Mouse (Mus musculus) kidney, postnatal 14 days (tissue): ENCODE measurements around the gene Mettl22.

Experiments
- DNase-seq: peaks from one replicate; pipeline ENCODE4 v3.0.0; 2022; ENCODE audit warnings: mixed read lengths

Mettl22 gene

DNA sequence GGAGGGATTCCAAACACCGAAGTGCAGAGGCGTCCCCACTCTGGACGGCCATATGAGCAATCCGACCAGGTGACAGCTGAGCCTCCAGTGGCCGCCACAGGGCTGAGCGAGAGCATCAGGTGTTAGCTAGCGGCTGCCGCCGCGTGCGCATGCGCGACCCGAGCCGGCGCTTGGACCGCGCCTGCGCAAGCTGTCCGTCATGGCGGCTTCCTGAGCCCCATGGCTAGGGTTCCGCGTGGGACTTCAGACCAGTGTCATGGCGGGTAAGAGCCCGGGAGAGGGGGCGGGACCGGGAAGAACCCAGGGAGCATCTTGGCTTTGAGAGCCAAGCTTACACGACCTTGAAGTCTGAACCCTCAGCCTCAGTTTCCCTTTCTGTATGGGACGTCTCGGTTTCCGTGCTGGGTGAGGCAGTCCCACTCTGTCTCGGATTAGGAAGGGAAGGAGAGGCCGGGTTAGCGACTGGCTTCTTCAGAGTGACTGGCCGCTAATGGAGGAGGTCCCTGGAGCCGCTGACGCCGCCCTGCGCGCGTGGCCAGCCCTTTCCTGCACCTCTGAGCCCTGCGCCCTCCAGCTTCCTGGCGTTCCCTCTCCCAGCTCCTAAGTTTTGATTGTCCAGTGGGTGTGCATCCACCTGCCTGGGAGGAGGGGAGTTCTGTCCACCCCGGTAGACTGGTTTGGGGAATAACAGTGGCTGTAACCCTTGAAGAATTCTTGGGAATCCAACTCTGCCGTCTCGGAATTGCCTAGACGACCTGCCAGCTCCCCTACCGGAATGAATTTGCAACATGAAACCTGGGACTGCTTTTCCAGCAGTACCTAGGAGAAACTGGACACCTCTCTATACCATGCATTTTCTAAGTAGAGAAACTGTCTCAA is at the start of gene Mettl22:
Gene Mettl22, plus strand, starts transcription at position 186 of the 879 bp plus-strand sequence.
- DNase-seq: peak; percentile 95

DNA sequence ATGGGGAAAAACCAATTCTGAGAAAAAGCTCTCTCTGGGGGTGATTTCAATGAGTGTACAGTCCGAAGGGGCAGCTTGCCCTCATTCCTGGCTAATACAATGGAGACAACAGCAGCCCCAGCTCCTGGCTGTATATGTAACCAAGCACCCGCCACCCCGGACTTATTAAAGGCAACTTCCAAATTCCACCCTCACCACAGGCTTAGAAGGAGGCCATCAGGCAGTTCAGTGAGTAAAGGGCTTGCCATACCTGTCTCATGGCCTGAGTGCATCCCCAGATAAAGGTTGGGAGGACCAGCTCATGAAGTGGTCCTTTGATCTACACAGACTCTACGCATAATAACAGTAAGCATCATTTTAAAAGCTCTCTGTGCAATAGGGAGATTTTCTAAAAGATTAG is 49.7 kb upstream of the Mettl22 start:
- DNase-seq: no peak

DNA sequence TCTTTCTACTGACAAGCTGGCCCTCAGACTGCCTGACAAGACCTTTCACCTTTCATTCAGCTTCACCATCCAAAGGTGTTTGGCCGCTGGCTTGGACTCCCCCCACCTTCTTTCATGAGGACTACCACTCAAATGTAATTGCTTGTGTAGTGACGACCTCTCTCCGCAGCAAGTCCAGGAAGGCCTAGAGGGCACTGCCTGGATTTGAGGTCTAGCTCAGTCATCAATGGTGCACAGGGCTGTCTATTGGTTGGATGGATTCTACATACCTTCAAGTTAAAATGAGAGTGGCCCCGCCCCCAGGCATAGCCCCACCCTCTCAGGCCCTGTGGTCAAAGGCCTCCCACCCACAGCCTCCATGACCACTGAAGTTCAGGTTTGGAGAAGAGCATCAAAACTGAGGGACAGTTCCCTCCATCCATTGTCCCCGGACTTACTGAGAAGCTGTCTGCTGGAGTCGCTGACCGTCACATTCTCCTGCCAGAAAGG is 46.9 kb upstream of the Mettl22 start:
- DNase-seq: no peak

DNA sequence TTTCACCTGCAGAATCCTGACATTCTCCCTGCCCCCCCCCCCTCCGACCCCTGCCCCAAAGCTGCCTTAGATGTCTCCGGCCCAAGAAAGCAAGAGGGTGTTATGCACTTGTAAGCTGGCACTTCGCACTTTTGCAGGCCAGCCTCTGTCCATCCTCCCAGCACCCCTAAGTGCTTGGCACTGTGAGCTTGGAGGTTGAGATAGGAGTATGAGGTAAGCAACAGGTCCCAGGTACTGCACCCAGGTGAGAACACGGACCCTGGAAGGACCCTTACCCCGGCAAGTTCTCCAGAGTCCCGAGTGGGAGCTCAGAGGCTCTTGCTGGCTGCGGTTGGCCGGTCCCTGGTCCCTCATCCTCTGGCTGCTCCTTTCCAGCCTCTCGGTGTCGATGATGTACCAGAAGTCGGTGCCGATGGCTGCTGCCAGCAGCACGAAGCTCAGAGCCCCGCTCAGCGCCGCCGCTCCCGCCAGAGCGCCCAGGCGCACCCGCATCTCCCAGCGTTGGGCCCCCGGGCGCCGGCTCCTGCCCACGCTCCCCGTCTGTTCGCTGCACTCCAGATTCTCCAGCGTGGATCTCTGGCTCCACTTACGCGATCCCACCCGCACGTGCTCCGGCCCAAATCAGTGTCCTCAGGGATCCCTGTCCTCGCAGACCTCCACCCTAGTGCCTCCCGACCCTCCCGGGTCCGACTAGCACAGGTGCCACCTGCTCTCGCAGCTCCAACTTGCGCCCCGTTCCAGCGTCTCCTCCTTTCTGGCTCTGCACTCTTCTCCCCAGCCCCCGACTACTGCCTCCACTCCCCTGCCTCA is 46.2 kb upstream of the Mettl22 start:
- DNase-seq: no peak

DNA sequence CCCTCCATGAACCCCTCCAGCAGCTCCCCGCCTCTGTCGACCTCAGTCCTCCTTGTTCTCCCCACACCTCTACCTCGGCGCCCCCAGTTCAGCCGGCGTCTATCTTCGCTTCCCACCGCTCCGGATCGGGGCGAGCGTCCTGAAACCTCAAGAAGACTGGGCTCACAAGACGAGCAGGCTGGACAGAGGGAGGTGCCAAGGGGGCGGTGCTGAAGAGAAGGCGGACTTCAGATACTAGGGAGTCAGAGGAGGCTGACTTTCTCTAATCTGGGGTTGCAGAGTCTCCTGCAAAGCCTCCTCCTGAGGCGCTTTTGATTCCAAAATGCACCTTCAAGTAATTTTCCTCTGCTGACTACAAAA is 45.6 kb upstream of the Mettl22 start, which contains the start of gene Tmem114:
Gene Tmem114, minus strand, starts transcription at position 166 of the 360 bp plus-strand sequence.
- DNase-seq: peak; percentile 29

DNA sequence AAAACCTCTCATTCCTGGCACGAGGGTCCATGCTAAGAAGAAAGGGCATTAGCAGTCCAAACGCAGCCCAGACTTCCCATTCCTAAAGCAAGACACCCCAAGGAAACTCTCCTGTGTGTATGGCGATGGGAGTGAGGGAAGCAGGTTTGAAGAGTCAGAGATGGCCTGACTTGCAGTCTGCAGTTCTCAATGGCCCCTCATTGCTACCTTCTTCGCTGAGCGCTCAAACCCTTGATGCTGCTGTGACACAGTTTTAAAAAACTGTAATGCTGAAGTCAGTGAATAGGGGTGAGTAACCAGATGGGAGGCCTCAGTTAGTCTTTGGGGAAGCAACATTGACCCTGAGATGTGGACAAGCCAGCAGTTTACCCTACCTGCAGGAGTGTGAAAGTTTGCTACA is 44.9 kb upstream of the Mettl22 start:
- no peak for DNase-seq

DNA sequence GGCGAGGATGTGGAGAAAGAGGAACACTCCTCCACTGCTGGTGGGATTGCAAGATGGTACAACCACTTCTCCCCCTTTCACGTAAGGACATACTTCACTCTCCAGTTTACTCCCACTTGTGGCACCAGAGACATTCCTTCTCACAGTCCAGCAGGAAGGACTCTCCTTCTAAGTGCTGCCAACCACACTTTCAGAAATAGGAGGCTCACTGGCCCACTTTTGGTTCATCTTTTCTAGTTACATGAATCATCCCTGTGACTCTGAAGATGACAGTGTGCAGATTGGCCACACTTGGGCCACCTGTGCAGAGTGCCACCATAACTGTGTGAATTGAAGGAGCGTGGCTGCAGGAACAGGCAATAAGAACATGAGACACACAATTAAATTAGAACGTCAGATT is 41.1 kb upstream of the Mettl22 start:
- DNase-seq: no peak

DNA sequence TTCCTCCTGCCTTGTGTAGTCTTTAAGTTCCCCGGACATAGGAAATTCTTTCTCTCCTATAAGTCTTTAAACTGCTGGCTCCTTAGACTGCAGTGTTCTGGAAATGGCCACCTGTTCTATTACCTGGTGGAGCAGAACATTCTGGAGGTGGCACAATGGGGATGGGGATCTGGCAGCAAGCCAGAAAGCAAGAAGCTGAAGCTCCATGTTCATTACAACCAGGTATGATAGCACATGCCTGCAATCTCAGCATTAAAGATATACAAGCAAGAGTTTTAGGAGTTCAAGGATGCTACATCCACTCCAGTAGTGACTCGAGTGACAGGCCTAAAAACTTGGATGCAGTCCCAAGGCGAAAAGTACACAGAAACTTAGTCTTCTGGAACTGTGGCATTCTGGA is 38.0 kb upstream of the Mettl22 start:
- DNase-seq: no peak

DNA sequence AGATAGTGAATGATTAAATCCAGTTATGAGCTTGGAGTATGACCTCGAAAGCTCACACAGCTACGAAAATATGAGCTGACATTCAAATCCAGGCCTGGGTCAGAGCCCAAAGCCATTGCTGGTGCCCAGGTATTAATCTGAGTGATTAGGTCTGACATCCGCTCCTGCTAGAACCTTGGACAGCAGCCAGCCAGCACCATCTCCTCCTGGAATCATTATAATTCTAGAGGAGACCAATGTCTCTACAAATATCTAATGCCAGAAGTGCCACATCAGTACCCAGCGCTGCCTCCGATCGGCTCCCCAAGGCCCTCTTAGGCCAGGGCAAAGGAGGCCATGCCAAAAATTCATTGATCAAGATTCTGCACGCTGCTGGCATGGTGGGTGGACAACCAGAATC is 25.7 kb upstream of the Mettl22 start:
- no peak for DNase-seq

DNA sequence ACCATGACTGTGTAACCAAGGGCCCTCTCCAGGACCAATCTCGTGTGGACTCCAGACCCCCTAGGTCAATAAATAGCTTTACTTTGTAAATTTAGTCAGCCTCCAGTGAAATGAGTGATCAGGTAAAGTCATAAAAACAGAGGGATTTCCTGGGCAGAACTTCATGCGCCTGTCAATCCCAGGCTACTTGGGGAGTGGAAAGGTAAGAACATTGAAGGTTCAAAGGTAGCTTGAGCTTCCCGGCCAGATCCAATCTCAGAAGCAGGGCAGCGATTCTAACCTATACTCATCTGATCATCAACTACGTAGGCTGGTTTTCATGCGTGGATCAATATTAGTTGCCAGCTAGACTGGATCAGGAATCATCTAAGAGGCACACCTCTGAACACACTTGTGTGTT is 24.3 kb upstream of the Mettl22 start:
- no peak for DNase-seq

DNA sequence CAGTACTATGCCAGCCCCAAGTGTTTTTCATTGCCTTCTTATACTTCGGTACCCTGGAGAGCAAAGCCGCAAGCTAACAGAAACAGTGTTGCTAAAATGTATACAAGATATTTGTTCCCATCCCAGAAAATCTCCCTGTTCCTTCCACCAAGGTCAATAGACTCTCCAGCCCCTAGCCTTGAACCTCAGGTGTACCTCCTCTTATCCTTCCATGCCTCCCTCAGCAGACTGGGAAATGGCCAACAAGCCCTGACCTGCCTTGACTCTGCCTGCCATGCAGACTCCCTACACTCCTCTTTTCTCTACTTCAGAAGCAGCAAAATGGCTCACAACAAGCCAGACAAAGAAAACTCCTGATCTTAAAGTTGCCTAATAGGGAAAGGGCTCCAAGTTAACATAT is 17.3 kb upstream of the Mettl22 start:
- no peak for DNase-seq

DNA sequence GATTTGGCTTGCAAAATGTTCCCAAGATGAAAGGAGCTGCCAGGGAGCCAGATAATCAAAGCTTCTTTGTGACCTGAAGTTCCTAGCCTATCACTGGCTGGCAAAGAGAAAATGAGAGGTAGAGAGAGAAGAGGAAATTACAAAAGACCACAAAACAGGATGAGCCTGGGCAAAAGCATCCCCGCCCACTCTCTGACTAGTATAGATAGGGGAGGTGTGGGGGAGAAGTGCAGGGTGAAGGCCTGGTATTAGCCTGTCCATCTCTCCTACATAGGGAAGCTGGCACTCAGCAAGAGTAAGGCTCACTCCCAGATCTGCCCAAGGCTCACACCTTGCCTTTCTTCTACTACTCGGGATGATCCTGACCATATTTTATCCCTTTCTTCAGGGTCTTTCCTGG is 15.4 kb upstream of the Mettl22 start:
- no peak for DNase-seq

DNA sequence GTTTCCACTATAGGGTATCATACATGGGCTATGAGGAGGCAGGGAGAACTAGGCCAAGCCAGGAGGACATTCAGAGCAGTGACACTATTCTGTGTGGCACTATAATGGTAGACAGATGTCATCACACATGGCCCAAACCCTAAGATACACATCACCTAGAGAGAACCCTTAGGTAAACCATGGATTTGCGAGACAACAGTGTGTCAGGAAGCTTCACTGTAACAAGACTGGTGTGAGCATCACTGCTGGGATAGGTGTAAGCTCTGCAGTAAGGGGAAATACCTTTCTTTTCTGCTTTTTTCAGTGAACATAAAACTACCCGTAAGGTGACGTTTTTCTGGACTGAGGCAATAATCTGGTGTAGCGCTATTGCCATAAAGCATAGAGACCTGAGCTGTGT is 12.2 kb upstream of the Mettl22 start:
- no peak for DNase-seq

DNA sequence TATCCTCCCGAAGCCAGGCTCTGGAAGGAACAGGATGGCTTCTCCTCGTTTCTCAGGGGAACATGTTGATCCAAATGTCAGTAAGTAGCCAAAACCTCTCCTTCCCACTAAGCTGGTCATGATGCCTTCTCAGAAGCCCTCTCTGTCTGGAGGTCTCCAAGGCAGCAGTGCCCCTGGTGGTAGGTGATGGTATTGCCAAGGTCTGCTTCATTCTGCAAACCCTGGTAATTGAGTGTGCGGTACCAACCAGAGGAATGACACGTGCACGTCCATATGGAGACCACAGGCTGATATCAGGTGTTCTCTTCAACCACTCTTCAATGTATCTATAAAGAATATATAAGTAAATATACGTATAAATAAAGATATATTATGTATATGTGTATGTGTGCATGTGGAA is 11.5 kb upstream of the Mettl22 start:
- DNase-seq: peak; percentile 46

DNA sequence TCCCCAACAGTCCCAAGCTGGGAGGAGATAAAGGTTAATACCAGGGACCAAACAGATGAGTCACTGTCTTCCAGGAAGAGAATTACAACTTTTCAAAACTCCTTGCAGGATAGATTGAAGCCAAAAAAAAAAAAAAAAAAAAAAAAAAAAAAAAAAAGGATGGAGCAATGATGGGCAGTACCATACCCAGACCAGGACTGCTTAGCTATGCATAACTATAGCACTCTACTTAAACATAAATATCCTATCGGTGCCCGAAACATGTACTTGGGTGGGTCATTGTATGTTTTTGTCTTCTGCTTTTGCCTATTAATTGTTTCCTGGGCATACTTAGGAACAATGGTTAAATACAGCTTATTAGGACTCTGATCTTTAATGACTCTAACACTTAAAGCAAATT is 456 bp upstream of the Mettl22 start:
- no peak for DNase-seq

DNA sequence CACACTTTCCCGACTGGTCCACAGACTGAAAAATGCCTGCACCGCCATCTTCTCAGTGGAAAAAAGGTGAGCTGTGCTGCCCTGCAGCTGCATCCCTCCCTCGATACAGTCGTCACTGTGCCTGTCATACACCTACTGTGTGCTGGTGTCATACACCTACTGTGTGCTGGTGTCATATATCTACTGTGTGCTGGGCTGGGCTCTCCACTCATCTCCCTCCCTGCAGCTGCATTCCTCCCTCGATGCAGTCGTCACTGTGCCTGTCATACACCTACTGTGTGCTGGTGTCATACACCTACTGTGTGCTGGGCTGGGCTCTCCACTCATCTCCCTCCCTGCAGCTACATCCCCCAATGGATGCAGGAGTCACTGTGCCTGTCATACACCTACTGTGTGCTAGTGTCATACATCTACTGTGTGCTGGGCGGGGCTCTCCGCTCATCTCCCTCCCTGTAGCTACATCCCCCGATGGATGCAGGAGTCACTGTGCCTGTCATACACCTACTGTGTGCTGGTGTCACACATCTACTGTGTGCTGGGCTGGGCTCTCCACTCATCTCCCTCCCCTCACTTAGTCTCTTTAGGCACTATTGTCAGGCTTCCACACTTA is 16.9 kb downstream of the Mettl22 start:
- DNase-seq: no peak

DNA sequence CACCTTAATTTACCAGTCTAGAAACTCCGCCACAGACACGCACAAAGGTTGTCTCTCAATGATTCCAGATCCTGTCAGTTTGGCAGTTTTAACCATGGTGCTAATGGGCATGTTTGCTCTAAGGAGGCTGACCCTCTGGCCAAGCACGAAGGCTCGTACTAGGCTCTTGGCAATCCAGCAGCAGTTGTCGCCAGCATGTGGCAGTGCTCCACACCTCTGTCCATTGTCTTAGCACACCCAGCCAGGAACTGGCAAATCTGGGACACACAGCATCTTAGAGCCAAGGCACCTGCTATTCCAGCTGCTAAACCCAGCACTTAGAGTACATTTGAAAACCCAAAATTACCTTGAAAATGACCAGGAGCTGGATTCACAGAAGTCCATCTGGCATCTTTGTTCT is 18.8 kb downstream of the Mettl22 start:
- no peak for DNase-seq

DNA sequence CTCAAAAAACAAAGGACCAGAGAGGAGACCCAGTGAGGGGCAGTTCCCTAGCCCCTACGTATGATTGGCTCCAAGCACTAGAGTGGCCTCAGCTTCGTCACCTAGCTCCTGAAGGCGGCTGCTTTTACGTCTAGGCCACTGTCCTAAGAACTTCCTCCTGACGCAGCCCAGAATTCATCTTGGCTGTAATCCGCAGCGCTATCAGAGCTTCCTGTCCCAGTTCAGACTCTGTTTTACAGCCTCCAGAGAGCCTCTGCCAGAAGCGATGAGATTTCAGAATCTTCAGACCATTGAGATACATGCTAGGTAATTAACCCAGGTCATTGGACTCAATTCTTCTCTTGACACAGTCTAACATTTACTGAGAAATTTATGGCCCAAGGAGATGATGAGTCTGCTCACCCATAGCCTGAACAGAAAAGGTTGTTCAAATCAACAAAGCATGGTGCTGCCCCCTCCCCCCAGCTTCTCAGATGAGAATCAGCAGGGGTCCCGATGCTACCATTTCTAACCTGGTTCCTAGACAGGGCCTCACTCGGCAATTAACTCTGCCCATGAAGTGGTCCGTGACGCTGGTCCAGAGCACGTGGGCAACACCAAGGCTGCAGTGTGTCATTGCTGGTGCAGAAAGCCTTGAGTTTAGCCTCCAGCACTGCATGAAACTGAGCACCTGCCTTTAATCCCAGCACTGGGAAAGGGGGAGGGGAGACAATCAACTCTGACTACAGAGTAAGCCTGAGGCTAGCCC is 21.3 kb downstream of the Mettl22 start:
- peak; percentile 37 for DNase-seq

DNA sequence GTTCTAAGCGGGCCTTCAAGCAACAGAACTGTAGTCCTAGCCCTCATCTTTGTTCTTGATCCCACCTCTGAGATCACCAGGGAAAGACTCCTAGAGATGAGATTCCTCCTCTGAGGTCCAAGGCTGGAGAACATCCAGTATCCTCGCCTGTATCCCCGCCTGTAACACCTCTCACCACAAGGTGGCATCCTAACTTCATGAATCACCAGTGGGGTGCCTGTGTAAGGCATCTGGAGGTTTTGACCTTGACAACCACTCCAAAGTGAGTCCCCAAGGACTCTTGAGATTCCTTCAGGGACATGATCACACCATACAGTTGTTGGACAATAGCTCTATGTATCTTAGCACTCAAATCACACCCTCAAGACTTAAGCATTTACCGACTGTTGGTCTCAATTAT is 23.7 kb downstream of the Mettl22 start:
- peak; percentile 76 for DNase-seq

DNA sequence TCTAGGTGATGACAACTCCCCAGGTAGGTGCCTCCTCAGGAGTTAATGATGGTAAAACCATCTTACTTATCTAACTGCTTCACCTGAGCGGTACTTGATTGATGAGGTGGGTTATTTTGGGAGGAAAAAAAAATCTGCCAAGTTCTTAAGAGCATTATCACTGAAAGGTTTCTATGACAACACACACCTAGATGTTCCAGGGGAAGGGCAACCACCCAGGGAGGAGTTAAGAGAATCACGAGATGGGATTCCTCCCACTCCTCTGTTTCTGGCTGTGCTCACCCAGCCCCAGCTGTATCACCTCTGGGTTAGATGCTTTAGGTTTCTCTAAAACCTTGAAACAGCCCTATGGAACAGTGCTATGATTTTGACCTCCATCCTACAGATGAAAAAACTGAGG is 26.4 kb downstream of the Mettl22 start:
- no peak for DNase-seq

DNA sequence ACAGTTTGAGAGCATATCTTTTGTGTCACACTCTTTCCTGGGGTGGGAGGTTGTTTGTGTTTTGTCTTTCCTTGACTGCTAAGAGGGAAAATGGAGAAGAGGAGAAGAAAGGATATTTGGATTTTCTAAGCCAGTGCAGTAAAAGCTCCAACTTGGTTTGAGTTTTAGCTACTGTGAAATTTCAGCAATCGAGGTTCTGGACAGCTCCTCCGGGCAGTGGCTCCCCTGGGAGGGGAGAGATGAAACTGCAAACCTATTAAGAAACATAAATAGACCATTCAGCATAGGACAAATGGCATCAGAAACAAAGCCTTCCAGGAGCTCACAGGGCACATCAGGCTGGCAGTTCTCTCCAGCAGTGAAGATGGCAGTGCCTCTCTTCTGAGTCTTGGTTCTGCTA is 33.7 kb downstream of the Mettl22 start:
- DNase-seq: no peak

DNA sequence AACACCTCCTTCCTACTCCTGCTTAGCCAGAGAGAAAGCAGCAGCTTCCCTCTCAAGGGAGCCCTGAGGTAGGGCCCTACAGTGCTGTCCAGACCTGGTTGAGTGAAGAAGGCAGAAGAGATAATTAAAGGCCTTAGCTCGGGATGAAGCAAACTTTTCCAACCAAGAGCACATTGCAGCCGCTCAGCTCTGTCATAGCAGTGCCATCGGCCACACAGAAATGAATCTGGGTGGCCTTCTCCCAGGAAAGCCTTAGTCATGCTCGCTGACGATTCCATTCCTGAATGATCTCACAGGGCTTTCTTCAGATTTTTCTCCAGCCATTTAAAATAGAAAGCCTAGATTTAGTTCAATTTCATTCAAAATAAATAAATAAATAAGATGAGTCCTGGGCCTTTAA is 39.3 kb downstream of the Mettl22 start:
- no peak for DNase-seq

DNA sequence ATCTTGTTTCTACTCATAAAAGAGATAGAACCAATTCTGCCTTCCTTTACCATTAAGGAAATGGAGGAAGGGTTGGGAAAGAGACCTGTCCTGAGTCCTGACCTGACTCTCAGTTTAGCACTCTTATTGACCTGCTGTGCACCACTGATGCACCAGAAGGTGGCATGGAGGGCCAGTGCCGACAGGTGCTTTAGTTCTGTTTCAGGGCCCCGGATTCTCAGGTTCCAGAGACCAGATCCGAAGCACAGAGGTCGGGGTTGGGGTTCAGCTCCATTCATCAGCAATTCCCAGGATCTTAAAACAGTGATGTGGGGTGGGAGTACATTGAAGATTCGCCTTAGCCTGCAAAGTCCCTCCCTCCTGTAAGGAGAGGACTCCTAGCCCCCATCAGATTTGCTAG is 42.2 kb downstream of the Mettl22 start:
- DNase-seq: no peak
